ENCODE assay signal across 24 mouse cellular contexts in the genomic region with DNA sequence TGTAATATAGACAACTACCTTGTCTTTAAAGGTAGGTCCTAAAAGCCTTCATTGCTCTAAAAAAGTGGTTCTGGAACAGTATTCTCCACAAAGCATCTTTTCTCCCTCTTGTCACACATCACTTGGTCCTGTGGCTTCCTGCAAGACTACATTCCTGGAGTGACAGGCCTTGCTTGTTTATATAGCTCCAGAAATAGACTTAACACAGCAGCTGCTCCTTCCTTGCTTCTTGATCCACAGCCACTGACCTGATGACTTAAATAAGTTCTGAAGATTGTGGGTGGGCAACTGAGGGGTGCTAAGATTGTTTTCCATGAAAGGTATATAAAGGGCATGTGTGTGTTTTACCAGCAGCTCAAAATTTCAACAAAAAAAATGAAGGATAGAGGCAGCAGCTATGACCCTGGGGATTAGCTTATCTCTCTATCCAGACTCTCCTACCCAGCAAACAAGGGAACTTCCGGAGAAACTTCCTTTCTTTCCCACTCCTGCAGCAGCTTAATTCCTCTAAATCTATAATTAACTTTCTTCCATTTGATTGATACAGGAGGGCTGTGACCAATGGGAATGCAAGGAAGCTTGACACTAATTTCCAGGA. TPM values are rescaled to one million over a fixed set of nuclear protein-coding genes. Genes with fewer than 3 reads are reported as not detected.
DNase-seq lines count a peak whose midpoint lies in the region; ATAC-seq and TF ChIP-seq lines count a peak whose summit lies in the region.
"Had no signal": no experiment of that assay in that cellular context is flagged by ENCODE, and none has a peak within 500 bp of the region (broad histone marks: within the 10 kb centered on the region; RNA-seq: fewer than 3 reads in every experiment).

No protein-coding gene starts in this region.

- H3K9me3 ChIP-seq in embryonic facial prominence, embryonic 14.5 days (ENCODE audit: control insufficient read depth, low read length): no peaks in the 10 kb centered on the region
- no peaks in the 10 kb centered on the region for H3K9me3 ChIP-seq in embryonic facial prominence, embryonic 10.5 days
- H3K9me3 ChIP-seq in heart, embryonic 16.5 days (replicated peaks; ENCODE audit: control insufficient read depth, low read length): no peaks in the 10 kb centered on the region
- no peaks in the 10 kb centered on the region for H3K9me3 ChIP-seq in lung, embryonic 14.5 days (ENCODE audit: low read depth, low read length)
- H3K9me3 ChIP-seq: forebrain, embryonic 13.5 days; hindbrain, embryonic 13.5 days; liver, embryonic 12.5 days; midbrain, embryonic 12.5 days; neural tube, embryonic 13.5 days had no signal

- H3K27me3 ChIP-seq in embryonic facial prominence, embryonic 14.5 days (replicated peaks; ENCODE audit: control insufficient read depth, insufficient read depth, low read length): no peaks in the 10 kb centered on the region
- H3K27me3 ChIP-seq in embryonic facial prominence, embryonic 10.5 days (replicated peaks; ENCODE audit: low read depth, poor library complexity, severe bottlenecking): no peaks in the 10 kb centered on the region
- no peaks in the 10 kb centered on the region for H3K27me3 ChIP-seq in heart, embryonic 16.5 days (ENCODE audit: control insufficient read depth, insufficient read depth, low read length)
- no peaks in the 10 kb centered on the region for H3K27me3 ChIP-seq in lung, embryonic 14.5 days (ENCODE audit: insufficient read depth, low read length)
- H3K27me3 ChIP-seq: forebrain, embryonic 13.5 days; hindbrain, embryonic 13.5 days; liver, embryonic 12.5 days; midbrain, embryonic 12.5 days; neural tube, embryonic 13.5 days had no signal

- H3K4me2 ChIP-seq in embryonic facial prominence, embryonic 14.5 days (ENCODE audit: low read depth, low read length): no peak overlapping the region
- no peak overlapping the region for H3K4me2 ChIP-seq in heart, embryonic 16.5 days (ENCODE audit: low read depth, low read length)
- H3K4me2 ChIP-seq in lung, embryonic 14.5 days: no peak overlapping the region
- H3K4me2 ChIP-seq: forebrain, embryonic 13.5 days; hindbrain, embryonic 13.5 days; liver, embryonic 12.5 days; midbrain, embryonic 12.5 days; neural tube, embryonic 13.5 days had no signal

- ATAC-seq in embryonic facial prominence, embryonic 14.5 days (ENCODE audit: low read depth): no peak
- no peak; the same call in 1 of the 2 replicates for ATAC-seq in heart, embryonic 16.5 days (replicated peaks; ENCODE audit: extremely low read depth, insufficient read depth, low FRiP score)
- peak; percentile 42; the same call in 1 of the 2 replicates for ATAC-seq in lung, embryonic 14.5 days (ENCODE audit: insufficient read depth)
- ATAC-seq: forebrain, embryonic 13.5 days; liver, embryonic 12.5 days had no signal

- peak; percentile 33 for DNase-seq in embryonic facial prominence, embryonic 14.5 days (ENCODE audit: low spot score)
- DNase-seq in embryonic facial prominence, embryonic 10.5 days (ENCODE audit: low spot score): no peak
- DNase-seq in heart, postnatal 14 days: no peak
- peak; percentile 59 for DNase-seq in lung, embryonic 14.5 days
- no peak for DNase-seq in lung, postnatal 14 days
- peak; percentile 49 for DNase-seq in 416B (ENCODE audit: low read depth)
- no peak for DNase-seq in spleen, postnatal 36 days (ENCODE audit: low spot score in 2 of 2)
- DNase-seq: adrenal gland, postnatal 36 days; B cell, adult 2 months; cerebellum, adult 11-12 months; cerebellum, postnatal 14 days; kidney, postnatal 25 days; layer of hippocampus, adult 9-11 months; left cerebral cortex, postnatal 4 days; right cerebral cortex, adult 18-20 months; thymus, postnatal 25 days had no signal

- peaks cover 13% of the 10 kb centered on the region for H3K4me1 ChIP-seq in embryonic facial prominence, embryonic 14.5 days (ENCODE audit: control insufficient read depth, insufficient read depth, low read length)
- peaks cover 32% of the 10 kb centered on the region for H3K4me1 ChIP-seq in embryonic facial prominence, embryonic 10.5 days
- H3K4me1 ChIP-seq in heart, embryonic 16.5 days (ENCODE audit: control insufficient read depth, insufficient read depth, low read length): peaks cover 23% of the 10 kb centered on the region
- peaks cover 14% of the 10 kb centered on the region; the same call in 1 of the 2 replicates for H3K4me1 ChIP-seq in lung, embryonic 14.5 days (ENCODE audit: insufficient read depth)
- H3K4me1 ChIP-seq: forebrain, embryonic 13.5 days; hindbrain, embryonic 13.5 days; midbrain, embryonic 12.5 days; neural tube, embryonic 13.5 days had no signal

- no peak for TF ChIP-seq CTCF in lung, embryonic 14.5 days (IDR thresholded peaks at IDR 0.05; ENCODE audit: low read depth)

- intact Hi-C loops in heart, postnatal 14 days (cut with DNase I): loop anchor here (5.0 kb wide), 1 partner anchor 39 kb away; no protein-coding TSS in a partner anchor

- no peaks in the 10 kb centered on the region for H3K36me3 ChIP-seq in embryonic facial prominence, embryonic 14.5 days (ENCODE audit: control insufficient read depth, insufficient read depth, low read length)
- no peaks in the 10 kb centered on the region for H3K36me3 ChIP-seq in embryonic facial prominence, embryonic 10.5 days (replicated peaks)
- H3K36me3 ChIP-seq in heart, embryonic 16.5 days (ENCODE audit: control insufficient read depth, insufficient read depth): no peaks in the 10 kb centered on the region
- H3K36me3 ChIP-seq in lung, embryonic 14.5 days (ENCODE audit: insufficient read depth): no peaks in the 10 kb centered on the region
- H3K36me3 ChIP-seq: hindbrain, embryonic 13.5 days; liver, embryonic 12.5 days; midbrain, embryonic 12.5 days; neural tube, embryonic 13.5 days had no signal

- H3K27ac ChIP-seq in embryonic facial prominence, embryonic 14.5 days (replicated peaks; ENCODE audit: low read depth, low read length): no peak overlapping the region
- H3K27ac ChIP-seq in embryonic facial prominence, embryonic 10.5 days (replicated peaks): no peak overlapping the region
- peak overlapping the region; percentile 41 for H3K27ac ChIP-seq in heart, embryonic 16.5 days (ENCODE audit: low read length)
- peak overlapping the region; percentile 54 for H3K27ac ChIP-seq in lung, embryonic 14.5 days (ENCODE audit: low read depth)
- H3K27ac ChIP-seq: forebrain, embryonic 13.5 days; hindbrain, embryonic 13.5 days; left cerebral cortex, adult 2 months; liver, embryonic 12.5 days; midbrain, embryonic 12.5 days; neural tube, embryonic 13.5 days had no signal

- WGBS in embryonic facial prominence, embryonic 14.5 days: 60% methylated on average over 1 of the region's 1 CpGs
- WGBS in embryonic facial prominence, embryonic 10.5 days: 67% methylated on average over 1 of the region's 1 CpGs
- 9% methylated on average over 1 of the region's 1 CpGs for WGBS in heart, embryonic 16.5 days
- WGBS in lung, embryonic 14.5 days: 15% methylated on average over 1 of the region's 1 CpGs

- H3K9ac ChIP-seq in embryonic facial prominence, embryonic 14.5 days (ENCODE audit: low read depth, low read length): no peak overlapping the region
- H3K9ac ChIP-seq in heart, embryonic 16.5 days (ENCODE audit: low read length): no peak overlapping the region
- H3K9ac ChIP-seq in lung, embryonic 14.5 days: no peak overlapping the region
- H3K9ac ChIP-seq: forebrain, embryonic 13.5 days; hindbrain, embryonic 13.5 days; liver, embryonic 12.5 days; midbrain, embryonic 12.5 days; neural tube, embryonic 13.5 days had no signal

- H3K4me3 ChIP-seq in embryonic facial prominence, embryonic 14.5 days (ENCODE audit: low read depth, low read length): no peak overlapping the region
- H3K4me3 ChIP-seq in embryonic facial prominence, embryonic 10.5 days: no peak overlapping the region
- no peak overlapping the region for H3K4me3 ChIP-seq in heart, embryonic 16.5 days (ENCODE audit: low read length)
- no peak overlapping the region for H3K4me3 ChIP-seq in lung, embryonic 14.5 days (ENCODE audit: low read depth, low read length)
- H3K4me3 ChIP-seq: erythroblast, embryonic 14.5 days; forebrain, embryonic 13.5 days; hindbrain, embryonic 13.5 days; left cerebral cortex, adult 2 months; liver, embryonic 12.5 days; midbrain, embryonic 12.5 days; neural tube, embryonic 13.5 days had no signal

RNA-seq across cellular contexts. Expression of a gene that starts 12.8 kb away (rescaled TPM):
- polyA plus RNA-seq in embryonic facial prominence, embryonic 14.5 days (2014; fragmentation: Nextera tagmentation; extraction: Ambion mirVana): 132 and 137 TPM in 2 replicates
- 49.9 and 50.8 TPM in 2 replicates for polyA plus RNA-seq in embryonic facial prominence, embryonic 10.5 days (2016; fragmentation: Nextera tagmentation; extraction: Ambion mirVana)
- 110 and 124 TPM in 2 replicates for polyA plus RNA-seq in heart, embryonic 16.5 days (2015; fragmentation: Nextera tagmentation; extraction: Ambion mirVana)
- total RNA-seq in heart, postnatal 14 days (2021): 100 to 1,000 TPM; 187 to 190 TPM
- polyA plus RNA-seq in lung, embryonic 14.5 days (2014; fragmentation: Nextera tagmentation; extraction: Ambion mirVana): 164 and 165 TPM in 2 replicates

Comparison
In these comparisons a context has a peak if more than half of its experiments do, and no peak if none do; other contexts are left out.
1. DNase-seq: peak in embryonic facial prominence, embryonic 14.5 days (single experiment), lung, embryonic 14.5 days (single experiment) and 416B (single experiment); none in embryonic facial prominence, embryonic 10.5 days (single experiment), heart, postnatal 14 days (0 of 2), lung, postnatal 14 days (single experiment) and spleen, postnatal 36 days (0 of 2).
2. H3K27ac ChIP-seq: peak in heart, embryonic 16.5 days (single experiment) and lung, embryonic 14.5 days (single experiment); none in embryonic facial prominence, embryonic 14.5 days (single experiment) and embryonic facial prominence, embryonic 10.5 days (single experiment).